Mouse (Mus musculus) lung, postnatal 0 days (tissue): ENCODE measurements around the gene Pcmt1. TPM values are rescaled to one million over a fixed set of nuclear protein-coding genes. Genes with fewer than 3 reads are reported as not detected.
"Not testable (repeated sequence)": the region's sequence is repeated elsewhere in the genome, so short reads cannot be mapped to it uniquely, and the experiment has no call there.

Experiments used
- ATAC-seq: fragments of 200-750 bp; cut with Nextera tagmentation; 2 replicates; pipeline ENCODE4 v1.8.0; 2017; ENCODE audit warnings: moderate library complexity
- DNase-seq: peaks from one replicate; pipeline ENCODE4 v3.0.0-alpha.2; 2016; ENCODE audit warnings: low spot score
- H3K27ac ChIP-seq: fragments of 300-500 bp; sonication (generic); 2 replicates; pipeline ENCODE4 v1.5.1; 2014; ENCODE audit warnings: antibody characterized with exemption, mild to moderate bottlenecking, low read length, mixed read lengths
- H3K27me3 ChIP-seq: fragments of 300-500 bp; sonication (generic); replicated peaks from 2 replicates; pipeline ENCODE4 v1.6.1; 2014; ENCODE audit warnings: low read length, mixed read lengths; ENCODE audit not compliant: insufficient read depth
- H3K36me3 ChIP-seq: fragments of 300-500 bp; sonication (generic); 2 replicates; pipeline ENCODE4 v1.6.1; 2014; ENCODE audit warnings: low read length, mixed read lengths; ENCODE audit not compliant: insufficient read depth
- H3K4me1 ChIP-seq: fragments of 300-500 bp; sonication (generic); 2 replicates; pipeline ENCODE4 v1.6.1; 2014; ENCODE audit warnings: antibody characterized with exemption, low read depth, low read length, mixed read lengths; ENCODE audit not compliant: insufficient read depth
- H3K4me2 ChIP-seq: fragments of 300-500 bp; sonication (generic); replicated peaks from 2 replicates; pipeline ENCODE4 v1.6.1; 2014; ENCODE audit warnings: low read depth, mild to moderate bottlenecking, low read length, moderate library complexity, mixed read lengths
- H3K4me3 ChIP-seq: fragments of 300-500 bp; sonication (generic); 2 replicates; pipeline ENCODE4 v1.5.1; 2014; ENCODE audit warnings: low read depth, low read length
- H3K9ac ChIP-seq: fragments of 300-500 bp; sonication (generic); replicated peaks from 2 replicates; pipeline ENCODE4 v1.6.1; 2014; ENCODE audit warnings: low read depth, mild to moderate bottlenecking
- H3K9me3 ChIP-seq: fragments of 300-500 bp; sonication (generic); 2 replicates; pipeline ENCODE4 v1.6.1; 2016; ENCODE audit warnings: low read length, mixed read lengths
- CTCF ChIP-seq: IDR thresholded peaks from 2 replicates; pipeline ENCODE4 v1.5.1; 2016; ENCODE audit warnings: antibody characterized with exemption, mild to moderate bottlenecking
- EP300 ChIP-seq: IDR thresholded peaks from 2 replicates; pipeline ENCODE4 v1.6.1; 2016; ENCODE audit warnings: antibody characterized with exemption, mild to moderate bottlenecking, control low read depth
- WGBS: fragments of 180-500 bp; shearing (Covaris S2); extraction: QIAGEN DNeasy Blood & Tissue Kit; methylation state at CpG from one replicate; pipeline ENCODE4 v1.1.7; 2014; 5-methylcytosine and 5-hydroxymethylcytosine counted together
- polyA plus RNA-seq: library from polyadenylated mRNA; unstranded; fragments of >200 nt; fragmentation: Nextera tagmentation; extraction: Ambion mirVana; gene quantifications from 2 replicates; pipeline ENCODE4 v1.2.1, GENCODE M21; 2015

Pcmt1 gene
- polyA plus RNA-seq, 1 experiment from 2014 or later: 96.9 TPM

DNA sequence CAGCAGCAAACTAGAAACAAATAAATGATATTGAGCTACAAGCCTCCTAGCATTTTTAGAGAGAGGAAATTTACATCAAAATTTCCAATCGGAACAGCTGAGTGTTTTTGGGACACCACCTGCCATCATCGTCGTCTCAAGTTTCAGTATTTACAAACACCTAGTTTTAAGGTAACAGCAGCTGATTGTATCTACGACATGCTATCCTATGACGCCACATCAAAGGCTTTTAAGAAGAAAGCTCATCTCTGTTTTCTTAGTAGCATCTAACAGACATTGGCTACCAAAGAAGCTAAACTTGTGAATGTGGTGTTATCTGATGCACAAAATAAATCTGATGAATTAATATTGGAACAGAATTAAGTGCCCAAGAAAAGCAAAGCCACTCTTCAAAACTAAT lies 50.6 kb downstream of the Pcmt1 start:
- H3K4me2 ChIP-seq: no peak overlapping the region
- 87% methylated on average over 5 of the region's 5 CpGs for WGBS
- no peak for TF ChIP-seq EP300
- TF ChIP-seq CTCF: no peak
- no peaks in the 10 kb centered on the region for H3K27me3 ChIP-seq
- DNase-seq (no peak), ATAC-seq (no peak)
- no peak overlapping the region for H3K9ac ChIP-seq
- H3K9me3 ChIP-seq: no peaks in the 10 kb centered on the region
- H3K36me3 ChIP-seq: 0 out of 2 replicates have a peak, but pooled peaks cover 4% of the 10 kb centered on the region
- no peak overlapping the region for H3K27ac ChIP-seq
- H3K4me3 ChIP-seq: no peak overlapping the region
- H3K4me1 ChIP-seq: no peaks in the 10 kb centered on the region

DNA sequence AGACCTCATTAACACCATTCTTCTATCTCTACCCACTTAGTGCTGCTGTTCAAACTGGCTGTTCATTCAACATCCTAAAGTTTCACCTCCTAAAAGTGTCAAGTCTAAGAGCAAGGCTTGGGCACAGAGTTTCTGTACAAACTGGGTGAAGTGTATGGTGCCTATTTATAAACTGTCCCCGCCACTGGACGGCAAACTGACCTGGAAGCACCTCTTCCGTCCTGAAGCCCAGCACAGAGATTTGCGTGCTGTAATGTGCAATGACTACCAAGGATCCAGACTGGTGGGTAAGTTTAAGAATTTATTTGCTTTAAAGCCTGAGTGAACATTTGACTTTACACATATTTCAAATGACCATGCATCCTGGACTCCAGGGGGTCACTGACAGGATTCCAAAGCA lies 51.8 kb downstream of the Pcmt1 start:
- no peak for DNase-seq

DNA sequence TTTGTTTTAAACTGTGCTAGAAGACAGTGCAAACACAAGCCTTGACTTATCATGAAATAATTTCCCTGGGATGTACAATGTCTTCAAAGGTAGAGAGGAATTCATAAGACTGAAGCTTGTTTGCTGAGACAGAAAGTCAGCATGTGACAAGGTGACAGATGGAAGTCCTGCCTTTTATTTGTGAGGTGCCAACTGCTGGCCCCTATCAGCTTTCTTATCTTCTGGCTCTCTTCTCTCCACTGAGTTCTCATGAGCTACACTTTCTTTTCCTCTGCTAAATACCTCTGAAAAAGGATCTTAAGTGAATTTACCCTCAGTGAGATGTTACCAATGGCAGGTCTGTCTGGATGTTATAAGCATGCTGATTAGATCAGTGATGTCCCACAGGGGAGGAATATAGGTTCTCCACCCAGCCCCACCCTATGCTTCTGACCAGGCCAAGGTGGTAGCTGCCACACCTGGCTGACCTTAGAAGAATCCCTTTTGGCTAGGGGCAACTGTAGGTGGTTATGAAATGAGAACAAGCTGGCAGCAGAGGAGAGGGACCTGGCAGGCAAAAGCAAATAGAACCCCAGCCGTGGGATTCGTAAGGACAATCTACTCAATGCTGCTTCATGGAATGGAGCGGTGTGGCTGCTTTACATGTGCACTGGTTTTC lies 56.9 kb downstream of the Pcmt1 start:
- Histone ChIP-seq H3K27ac (no peak overlapping the region), H3K4me3 (no peak overlapping the region), H3K9ac (no peak overlapping the region), H3K27me3 (no peaks in the 10 kb centered on the region), H3K4me1 (no peaks in the 10 kb centered on the region), H3K4me2 (no peak overlapping the region), H3K9me3 (no peaks in the 10 kb centered on the region), H3K36me3 (no peaks in the 10 kb centered on the region)
- no peak for DNase-seq
- TF ChIP-seq EP300 (no peak), CTCF (no peak)
- 86% methylated on average over 3 of the region's 3 CpGs for WGBS
- ATAC-seq: no peak

More for the DNA sequence above, 51.8 kb downstream of the Pcmt1 start:
- Histone ChIP-seq H3K27me3 (no peaks in the 10 kb centered on the region), H3K27ac (no peak overlapping the region), H3K4me2 (no peak overlapping the region), H3K4me3 (no peak overlapping the region), H3K4me1 (no peaks in the 10 kb centered on the region), H3K36me3 (0 out of 2 replicates have a peak, but pooled peaks cover 4% of the 10 kb centered on the region), H3K9ac (no peak overlapping the region), H3K9me3 (no peaks in the 10 kb centered on the region)
- TF ChIP-seq CTCF (no peak), EP300 (no peak)
- 86% methylated on average over 4 of the region's 4 CpGs for WGBS
- no peak for ATAC-seq

DNA sequence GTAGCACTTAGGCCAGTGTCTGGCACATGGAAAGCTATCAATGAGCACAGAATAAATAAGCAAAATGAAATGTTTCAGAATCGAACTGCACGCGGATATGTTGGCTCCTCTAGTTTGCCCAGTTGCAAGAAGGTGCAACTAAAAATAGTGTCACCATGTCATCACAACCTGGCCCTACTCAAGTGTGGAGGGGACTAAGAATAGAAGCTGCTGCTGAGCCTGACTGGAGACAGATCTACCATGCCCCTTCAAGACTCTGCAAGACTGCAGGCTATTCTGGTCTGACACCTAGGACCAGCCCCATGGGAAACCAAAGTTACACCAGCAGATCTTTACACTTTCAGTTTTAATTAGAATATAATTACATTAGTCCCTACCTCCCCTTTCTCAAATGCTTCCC lies 58.6 kb downstream of the Pcmt1 start:
- WGBS: 84% methylated on average over 3 of the region's 3 CpGs
- DNase-seq: no peak

DNA sequence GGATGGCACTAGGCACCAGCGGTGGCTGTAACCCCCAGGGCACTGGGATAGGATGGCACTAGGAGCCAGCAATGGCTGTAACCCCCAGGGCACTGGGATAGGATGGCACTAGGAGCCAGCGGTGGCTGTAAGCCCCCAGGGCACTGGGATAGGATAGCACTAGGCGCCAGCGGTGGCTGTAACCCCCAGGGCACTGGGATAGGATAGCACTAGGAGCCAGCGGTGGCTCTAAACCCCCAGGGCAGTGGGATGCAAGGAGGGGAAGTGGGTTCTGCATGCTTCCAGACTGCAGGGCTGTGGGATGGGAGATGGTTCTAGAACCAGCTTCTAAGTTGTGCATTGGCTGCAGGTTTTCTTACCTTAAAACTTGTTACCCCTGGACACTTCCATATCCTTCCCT lies 60.2 kb downstream of the Pcmt1 start:
- no peaks in the 10 kb centered on the region for H3K27me3 ChIP-seq
- H3K9me3 ChIP-seq: no peaks in the 10 kb centered on the region
- no peak overlapping the region for H3K4me3 ChIP-seq
- 85% methylated on average over 5 of the region's 5 CpGs for WGBS
- no peaks in the 10 kb centered on the region for H3K4me1 ChIP-seq
- DNase-seq (no peak), ATAC-seq (no peak)
- H3K9ac ChIP-seq: no peak overlapping the region
- no peak overlapping the region for H3K4me2 ChIP-seq
- TF ChIP-seq CTCF (no peak), EP300 (no peak)
- H3K36me3 ChIP-seq: no peaks in the 10 kb centered on the region
- H3K27ac ChIP-seq: no peak overlapping the region

More for the DNA sequence above, 58.6 kb downstream of the Pcmt1 start:
- no peak for TF ChIP-seq CTCF
- TF ChIP-seq EP300: no peak
- ATAC-seq: no peak
- Histone ChIP-seq H3K9me3 (no peaks in the 10 kb centered on the region), H3K27me3 (no peaks in the 10 kb centered on the region), H3K9ac (no peak overlapping the region), H3K4me1 (no peaks in the 10 kb centered on the region), H3K36me3 (no peaks in the 10 kb centered on the region), H3K4me2 (no peak overlapping the region), H3K4me3 (no peak overlapping the region), H3K27ac (no peak overlapping the region)

DNA sequence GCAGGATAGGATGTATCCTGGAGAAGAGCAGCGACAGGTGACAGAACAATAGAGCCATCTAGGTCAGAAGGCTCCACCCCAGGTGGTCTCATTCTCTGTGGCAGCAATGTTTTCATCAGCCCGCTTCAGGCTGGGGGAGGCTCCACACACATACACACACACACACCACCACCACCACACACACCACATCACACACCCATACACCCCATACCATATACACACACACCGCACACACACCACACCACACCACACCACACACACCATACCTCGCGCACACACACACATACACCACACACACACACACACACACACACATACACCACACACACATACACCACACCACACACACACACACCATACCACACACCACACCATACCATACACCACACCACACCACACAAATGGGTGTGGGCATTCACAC lies 61.1 kb downstream of the Pcmt1 start:
- TF ChIP-seq EP300 (no peak), CTCF (no peak)
- Histone ChIP-seq H3K4me3 (no peak overlapping the region), H3K27ac (no peak overlapping the region), H3K4me1 (no peaks in the 10 kb centered on the region), H3K9me3 (no peaks in the 10 kb centered on the region), H3K36me3 (no peaks in the 10 kb centered on the region), H3K27me3 (no peaks in the 10 kb centered on the region), H3K9ac (no peak overlapping the region), H3K4me2 (no peak overlapping the region)
- ATAC-seq: no peak
- DNase-seq: no peak
- WGBS: 94% methylated on average over 5 of the region's 5 CpGs

DNA sequence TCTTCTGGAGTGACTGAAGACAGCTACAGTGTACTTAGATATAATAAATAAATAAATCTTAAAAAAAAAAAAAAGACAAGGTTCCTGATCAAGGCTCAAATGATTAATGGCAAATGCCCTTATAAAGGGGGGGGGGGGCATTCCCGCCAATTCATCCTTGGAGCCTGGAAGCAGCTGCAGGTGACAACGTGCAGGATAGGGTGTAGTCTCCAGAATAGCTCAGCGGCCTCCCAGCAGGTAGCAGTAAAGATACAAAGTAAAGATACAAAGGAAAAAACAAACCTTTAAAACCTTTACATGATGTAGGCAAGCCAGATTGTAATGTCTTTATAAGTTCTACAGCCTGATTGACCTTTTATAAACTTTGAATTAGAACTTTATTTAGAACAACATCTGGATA lies 63.4 kb downstream of the Pcmt1 start:
- H3K36me3 ChIP-seq, H3K4me3 ChIP-seq, H3K4me1 ChIP-seq, H3K27ac ChIP-seq, H3K4me2 ChIP-seq, H3K27me3 ChIP-seq, DNase-seq, H3K9ac ChIP-seq, ATAC-seq, H3K9me3 ChIP-seq: not testable (repeated sequence)
- 77% methylated on average over 3 of the region's 3 CpGs for WGBS

DNA sequence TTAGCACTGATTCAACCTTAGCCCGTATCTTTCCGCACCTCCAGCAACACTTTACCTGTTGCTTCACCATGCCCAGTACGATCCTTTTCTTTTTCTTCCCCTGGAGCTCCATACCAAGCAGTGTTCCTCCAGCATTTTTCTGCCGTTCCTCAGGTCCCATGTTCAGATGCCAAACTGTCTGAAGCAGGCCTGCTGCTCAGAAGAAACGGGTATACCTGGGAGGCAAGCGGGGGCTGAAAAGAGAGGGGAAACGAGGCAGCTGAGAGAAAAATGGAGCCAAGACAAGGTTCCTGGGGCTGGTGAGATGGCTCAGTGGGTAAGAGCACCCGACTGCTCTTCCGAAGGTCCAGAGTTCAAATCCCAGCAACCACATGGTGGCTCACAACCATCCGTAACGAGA lies 63.8 kb downstream of the Pcmt1 start:
- H3K4me1 ChIP-seq, H3K4me2 ChIP-seq, H3K9ac ChIP-seq, DNase-seq, H3K36me3 ChIP-seq, H3K9me3 ChIP-seq, H3K27ac ChIP-seq, ATAC-seq, H3K27me3 ChIP-seq, H3K4me3 ChIP-seq: not testable (repeated sequence)
- 88% methylated on average over 9 of the region's 11 CpGs for WGBS
